Mouse (Mus musculus) forebrain, postnatal 0 days (tissue): ENCODE results near the gene Tmem38b. TPM values are rescaled to one million over a fixed set of nuclear protein-coding genes. Genes with fewer than 3 reads are reported as not detected.

Source experiments
- ATAC-seq: fragments of 200-750 bp; cut with Nextera tagmentation; 2 replicates; pipeline ENCODE4 v1.8.0; 2017; ENCODE audit warnings: mild to moderate bottlenecking, moderate library complexity
- DNase-seq: peaks from one replicate; pipeline ENCODE4 v3.0.0-alpha.2; 2015
- H3K27ac ChIP-seq: fragments of 300-500 bp; sonication (generic); 2 replicates; pipeline ENCODE4 v1.5.1; 2014; ENCODE audit warnings: low read depth, mild to moderate bottlenecking, antibody characterized with exemption, low read length, moderate library complexity, mixed read lengths
- H3K27me3 ChIP-seq: fragments of 300-500 bp; sonication (generic); 2 replicates; pipeline ENCODE4 v1.6.1; 2014; ENCODE audit warnings: mild to moderate bottlenecking, low read length, mixed read lengths; ENCODE audit not compliant: insufficient read depth
- H3K36me3 ChIP-seq: fragments of 300-500 bp; sonication (generic); 2 replicates; pipeline ENCODE4 v1.6.1; 2014; ENCODE audit warnings: mild to moderate bottlenecking, moderate library complexity; ENCODE audit not compliant: insufficient read depth
- H3K4me1 ChIP-seq: fragments of 300-500 bp; sonication (generic); 2 replicates; pipeline ENCODE4 v1.6.1; 2014; ENCODE audit warnings: antibody characterized with exemption; ENCODE audit not compliant: insufficient read depth
- H3K4me2 ChIP-seq: fragments of 300-500 bp; sonication (generic); 2 replicates; pipeline ENCODE4 v1.6.1; 2014; ENCODE audit warnings: low read depth, mild to moderate bottlenecking, moderate library complexity
- H3K4me3 ChIP-seq: fragments of 300-500 bp; sonication (generic); 2 replicates; pipeline ENCODE4 v1.5.1; 2014; ENCODE audit warnings: low read depth, low read length, mixed read lengths
- H3K9ac ChIP-seq: fragments of 300-500 bp; sonication (generic); 2 replicates; pipeline ENCODE4 v1.6.1; 2014; ENCODE audit warnings: mild to moderate bottlenecking
- H3K9me3 ChIP-seq: fragments of 300-500 bp; sonication (generic); 2 replicates; pipeline ENCODE4 v1.6.1; 2016; ENCODE audit warnings: low read length
- CTCF ChIP-seq: sonication (generic); IDR thresholded peaks from 2 replicates; pipeline ENCODE4 v1.5.1; 2016; ENCODE audit warnings: antibody characterized with exemption, control low read depth, low read depth
- WGBS: fragments of 180-500 bp; shearing (Covaris S2); extraction: QIAGEN DNeasy Blood & Tissue Kit; methylation state at CpG from one replicate; pipeline ENCODE4 v1.1.7; 2014; 5-methylcytosine and 5-hydroxymethylcytosine counted together
- polyA plus RNA-seq: library from polyadenylated mRNA; unstranded; fragments of >200 nt; fragmentation: Nextera tagmentation; extraction: Ambion mirVana; gene quantifications from 2 replicates; pipeline ENCODE4 v1.2.1, GENCODE M21; 2015
- total RNA-seq: library from RNA; depleted of rRNA; stranded (reverse); fragments of >200 nt; gene quantifications from 2 replicates; pipeline ENCODE4 v1.2.3, GENCODE M21; 2014; rRNA removed

Tmem38b gene
- total RNA-seq (3.6 and 4.3 TPM in 2 replicates), polyA plus RNA-seq (4.5 and 5.4 TPM in 2 replicates)

GRCm38 (mm10) chr4:53825821-53826605 is at the start of gene Tmem38b:
Gene Tmem38b (plus strand): TSS chr4:53826045.
- Histone ChIP-seq H3K4me1 (no peaks in the 10 kb centered on the region), H3K27ac (peak within 1 kb of the TSS; percentile 73), H3K4me2 (peak within 1 kb of the TSS; percentile 80), H3K4me3 (peak within 1 kb of the TSS; percentile 94), H3K9me3 (no peaks in the 10 kb centered on the region), H3K27me3 (no peaks in the 10 kb centered on the region), H3K36me3 (no peaks in the 10 kb centered on the region), H3K9ac (peak within 1 kb of the TSS; percentile 81)
- under 1% methylated on average over 54 of the region's 55 CpGs for WGBS
- peak; percentile 60 for TF ChIP-seq CTCF
- peak; percentile 95 for ATAC-seq
- DNase-seq, result peak; percentile 90

GRCm38 (mm10) chr4:53781396-53781795 is 44.4 kb upstream of the Tmem38b start:
- Histone ChIP-seq H3K4me3 (no peak overlapping the region), H3K9ac (no peak overlapping the region), H3K27me3 (peaks cover 27% of the 10 kb centered on the region), H3K4me2 (no peak overlapping the region), H3K27ac (no peak overlapping the region), H3K4me1 (no peaks in the 10 kb centered on the region), H3K9me3 (no peaks in the 10 kb centered on the region), H3K36me3 (no peaks in the 10 kb centered on the region)
- ATAC-seq, result no peak
- DNase-seq, result no peak
- 46% methylated on average over 4 of the region's 4 CpGs for WGBS
- TF ChIP-seq CTCF, result no peak

- H3K4me1 ChIP-seq, result no peaks in the 10 kb centered on the region
- no peaks in the 10 kb centered on the region for H3K9me3 ChIP-seq
- H3K36me3 ChIP-seq, result no peaks in the 10 kb centered on the region
- no peak overlapping the region for H3K4me3 ChIP-seq
- DNase-seq (no peak), ATAC-seq (no peak)
- H3K9ac ChIP-seq, result no peak overlapping the region
- H3K4me2 ChIP-seq, result no peak overlapping the region
- TF ChIP-seq CTCF, result no peak
- H3K27ac ChIP-seq, result no peak overlapping the region
- WGBS, result 17% methylated on average over 14 of the region's 14 CpGs
- peaks cover 20% of the 10 kb centered on the region; the same call in 1 of the 2 replicates for H3K27me3 ChIP-seq
Observed at GRCm38 (mm10) chr4:53782216-53783070, 43.4 kb upstream of the Tmem38b start.

GRCm38 (mm10) chr4:53785746-53786398 is 40.0 kb upstream of the Tmem38b start:
- Histone ChIP-seq H3K4me2 (no peak overlapping the region), H3K9me3 (no peaks in the 10 kb centered on the region), H3K27me3 (no peaks in the 10 kb centered on the region), H3K36me3 (no peaks in the 10 kb centered on the region), H3K27ac (no peak overlapping the region), H3K4me3 (no peak overlapping the region), H3K4me1 (no peaks in the 10 kb centered on the region), H3K9ac (no peak overlapping the region)
- 84% methylated on average over 15 of the region's 15 CpGs for WGBS
- TF ChIP-seq CTCF, result no peak
- DNase-seq, result no peak
- ATAC-seq, result no peak

- no peak for TF ChIP-seq CTCF
- Histone ChIP-seq H3K36me3 (no peaks in the 10 kb centered on the region), H3K27me3 (no peaks in the 10 kb centered on the region), H3K4me1 (no peaks in the 10 kb centered on the region), H3K4me3 (no peak overlapping the region), H3K27ac (no peak overlapping the region), H3K4me2 (no peak overlapping the region), H3K9ac (no peak overlapping the region), H3K9me3 (no peaks in the 10 kb centered on the region)
- 68% methylated on average over 5 of the region's 5 CpGs for WGBS
- DNase-seq (no peak), ATAC-seq (no peak)
Observed at GRCm38 (mm10) chr4:53786851-53787250, 39.0 kb upstream of the Tmem38b start.

GRCm38 (mm10) chr4:53789346-53789745 is 36.5 kb upstream of the Tmem38b start:
- TF ChIP-seq CTCF, result no peak

More at GRCm38 (mm10) chr4:53789346-53789745, 36.5 kb upstream of the Tmem38b start:
- WGBS, result 12% methylated on average over 4 of the region's 4 CpGs
- no peaks in the 10 kb centered on the region for H3K9me3 ChIP-seq
- no peak overlapping the region for H3K4me2 ChIP-seq
- no peak overlapping the region for H3K4me3 ChIP-seq
- H3K27me3 ChIP-seq, result no peaks in the 10 kb centered on the region
- H3K27ac ChIP-seq, result no peak overlapping the region
- no peak overlapping the region for H3K9ac ChIP-seq
- ATAC-seq (no peak), DNase-seq (no peak)
- H3K36me3 ChIP-seq, result no peaks in the 10 kb centered on the region
- H3K4me1 ChIP-seq, result no peaks in the 10 kb centered on the region
